Mouse (Mus musculus) lung, postnatal 0 days (tissue): ENCODE measurements at regions not wholly inside any gene's neighbourhood (a gene's known extent, or its start where the extent isn't known, plus 50 kb on each side); places are given as distances from the start of the nearest gene placed in this dataset.
A peak's percentile ranks its signal among the peaks of the same experiment; 100 is the strongest.

Source experiments
- ATAC-seq: fragments of 200-750 bp; cut with Nextera tagmentation; 2 replicates; pipeline ENCODE4 v1.8.0; 2017; ENCODE audit warnings: moderate library complexity
- DNase-seq: peaks from one replicate; pipeline ENCODE4 v3.0.0-alpha.2; 2016; ENCODE audit warnings: low spot score
- H3K27ac ChIP-seq: fragments of 300-500 bp; sonication (generic); 2 replicates; pipeline ENCODE4 v1.5.1; 2014; ENCODE audit warnings: antibody characterized with exemption, mild to moderate bottlenecking, low read length, mixed read lengths
- H3K27me3 ChIP-seq: fragments of 300-500 bp; sonication (generic); replicated peaks from 2 replicates; pipeline ENCODE4 v1.6.1; 2014; ENCODE audit warnings: low read length, mixed read lengths; ENCODE audit not compliant: insufficient read depth
- H3K36me3 ChIP-seq: fragments of 300-500 bp; sonication (generic); 2 replicates; pipeline ENCODE4 v1.6.1; 2014; ENCODE audit warnings: low read length, mixed read lengths; ENCODE audit not compliant: insufficient read depth
- H3K4me1 ChIP-seq: fragments of 300-500 bp; sonication (generic); 2 replicates; pipeline ENCODE4 v1.6.1; 2014; ENCODE audit warnings: antibody characterized with exemption, low read depth, low read length, mixed read lengths; ENCODE audit not compliant: insufficient read depth
- H3K4me2 ChIP-seq: fragments of 300-500 bp; sonication (generic); replicated peaks from 2 replicates; pipeline ENCODE4 v1.6.1; 2014; ENCODE audit warnings: low read depth, mild to moderate bottlenecking, low read length, moderate library complexity, mixed read lengths
- H3K4me3 ChIP-seq: fragments of 300-500 bp; sonication (generic); 2 replicates; pipeline ENCODE4 v1.5.1; 2014; ENCODE audit warnings: low read depth, low read length
- H3K9ac ChIP-seq: fragments of 300-500 bp; sonication (generic); replicated peaks from 2 replicates; pipeline ENCODE4 v1.6.1; 2014; ENCODE audit warnings: low read depth, mild to moderate bottlenecking
- H3K9me3 ChIP-seq: fragments of 300-500 bp; sonication (generic); 2 replicates; pipeline ENCODE4 v1.6.1; 2016; ENCODE audit warnings: low read length, mixed read lengths
- CTCF ChIP-seq: IDR thresholded peaks from 2 replicates; pipeline ENCODE4 v1.5.1; 2016; ENCODE audit warnings: antibody characterized with exemption, mild to moderate bottlenecking
- EP300 ChIP-seq: IDR thresholded peaks from 2 replicates; pipeline ENCODE4 v1.6.1; 2016; ENCODE audit warnings: antibody characterized with exemption, mild to moderate bottlenecking, control low read depth
- WGBS: fragments of 180-500 bp; shearing (Covaris S2); extraction: QIAGEN DNeasy Blood & Tissue Kit; methylation state at CpG from one replicate; pipeline ENCODE4 v1.1.7; 2014; 5-methylcytosine and 5-hydroxymethylcytosine counted together

GRCm38 (mm10) chr13:44360016-44360415 is 369.3 kb upstream of the Jarid2 start:
- H3K4me1 ChIP-seq = no peaks in the 10 kb centered on the region
- no peaks in the 10 kb centered on the region for H3K9me3 ChIP-seq
- H3K9ac ChIP-seq = no peak overlapping the region
- WGBS = 69% methylated on average over 5 of the region's 5 CpGs
- no peaks in the 10 kb centered on the region for H3K36me3 ChIP-seq
- TF ChIP-seq CTCF (no peak), EP300 (no peak)
- no peak for ATAC-seq
- DNase-seq = no peak
- H3K27ac ChIP-seq = no peak overlapping the region
- no peak overlapping the region for H3K4me3 ChIP-seq
- no peaks in the 10 kb centered on the region for H3K27me3 ChIP-seq
- H3K4me2 ChIP-seq = no peak overlapping the region

GRCm38 (mm10) chr13:44360725-44361290 is 368.5 kb upstream of the Jarid2 start:
- Histone ChIP-seq H3K27me3 (no peaks in the 10 kb centered on the region), H3K27ac (no peak overlapping the region), H3K9ac (no peak overlapping the region), H3K4me2 (no peak overlapping the region), H3K4me1 (no peaks in the 10 kb centered on the region), H3K4me3 (no peak overlapping the region), H3K36me3 (no peaks in the 10 kb centered on the region), H3K9me3 (no peaks in the 10 kb centered on the region)
- TF ChIP-seq CTCF = no peak
- no peak for TF ChIP-seq EP300
- 64% methylated on average over 15 of the region's 15 CpGs for WGBS
- ATAC-seq (no peak), DNase-seq (no peak)

- DNase-seq (peak; percentile 27), ATAC-seq (no peak)
- Histone ChIP-seq H3K4me2 (no peak overlapping the region), H3K27ac (no peak overlapping the region), H3K4me3 (no peak overlapping the region), H3K36me3 (no peaks in the 10 kb centered on the region), H3K4me1 (no peaks in the 10 kb centered on the region), H3K9ac (no peak overlapping the region), H3K27me3 (no peaks in the 10 kb centered on the region), H3K9me3 (no peaks in the 10 kb centered on the region)
- 55% methylated on average over 15 of the region's 15 CpGs for WGBS
- TF ChIP-seq EP300 = no peak
- TF ChIP-seq CTCF = no peak
Measured at GRCm38 (mm10) chr13:44362293-44363005, 366.8 kb upstream of the Jarid2 start.

GRCm38 (mm10) chr13:44363016-44363415 is 366.3 kb upstream of the Jarid2 start:
- 39% methylated on average over 2 of the region's 2 CpGs for WGBS
- DNase-seq = no peak
- H3K27ac ChIP-seq = no peak overlapping the region
- no peaks in the 10 kb centered on the region for H3K36me3 ChIP-seq
- H3K4me1 ChIP-seq = no peaks in the 10 kb centered on the region
- no peak for TF ChIP-seq CTCF
- TF ChIP-seq EP300 = no peak
- no peak overlapping the region for H3K4me3 ChIP-seq
- H3K4me2 ChIP-seq = no peak overlapping the region
- ATAC-seq = no peak
- H3K9ac ChIP-seq = no peak overlapping the region
- no peaks in the 10 kb centered on the region for H3K27me3 ChIP-seq
- H3K9me3 ChIP-seq = no peaks in the 10 kb centered on the region

- no peaks in the 10 kb centered on the region for H3K9me3 ChIP-seq
- no peak for TF ChIP-seq EP300
- H3K4me3 ChIP-seq = no peak overlapping the region
- no peaks in the 10 kb centered on the region for H3K4me1 ChIP-seq
- no peak overlapping the region for H3K4me2 ChIP-seq
- DNase-seq (no peak), ATAC-seq (no peak)
- 69% methylated on average over 7 of the region's 7 CpGs for WGBS
- H3K36me3 ChIP-seq = no peaks in the 10 kb centered on the region
- no peak overlapping the region for H3K27ac ChIP-seq
- H3K27me3 ChIP-seq = no peaks in the 10 kb centered on the region
- no peak overlapping the region for H3K9ac ChIP-seq
Measured at GRCm38 (mm10) chr13:44369301-44369700, 360.0 kb upstream of the Jarid2 start.

GRCm38 (mm10) chr13:44372361-44372877 is 356.9 kb upstream of the Jarid2 start:
- Histone ChIP-seq H3K27ac (no peak overlapping the region), H3K9ac (no peak overlapping the region), H3K4me1 (no peaks in the 10 kb centered on the region), H3K9me3 (no peaks in the 10 kb centered on the region), H3K27me3 (no peaks in the 10 kb centered on the region), H3K4me3 (no peak overlapping the region), H3K4me2 (no peak overlapping the region), H3K36me3 (no peaks in the 10 kb centered on the region)
- peak; percentile 62 for TF ChIP-seq EP300
- no peak for TF ChIP-seq CTCF
- peak; percentile 33; the same call in 1 of the 2 replicates for ATAC-seq
- WGBS = 51% methylated on average over 6 of the region's 6 CpGs
- DNase-seq = peak; percentile 43
